Mouse (Mus musculus): ENCODE measurements at regions not wholly inside any gene's neighbourhood (a gene's known extent, or its start where the extent isn't known, plus 50 kb on each side); places are given as distances from the start of the nearest gene placed in this dataset.

GRCm38 (mm10) chr3:48911758-48912157 lies 845.4 kb downstream of the Pcdh18 start:
- DNase-seq, result no peak

GRCm38 (mm10) chr3:48890403-48890802 lies 866.7 kb downstream of the Pcdh18 start:
- no peak for DNase-seq

DNA sequence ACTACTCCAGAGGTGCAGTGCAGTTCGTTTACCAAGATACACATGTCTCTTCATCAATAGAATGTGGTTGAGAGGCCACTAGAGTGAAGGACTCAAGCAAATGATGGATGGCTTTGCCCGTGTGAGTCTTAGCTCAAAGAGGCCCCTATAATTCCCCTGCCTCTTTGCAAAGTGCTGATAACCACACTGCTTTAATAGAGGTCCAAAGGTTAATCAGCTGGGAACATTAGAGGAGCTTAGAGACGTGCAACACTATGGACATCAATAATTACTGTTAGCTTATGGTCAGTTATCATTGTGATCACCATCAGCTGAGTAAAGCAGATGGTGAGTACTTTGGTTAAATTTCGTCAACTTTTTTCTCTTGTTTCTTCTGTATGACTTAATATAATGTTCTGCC lies 869.2 kb downstream of the Pcdh18 start:
- no peak for DNase-seq

DNA sequence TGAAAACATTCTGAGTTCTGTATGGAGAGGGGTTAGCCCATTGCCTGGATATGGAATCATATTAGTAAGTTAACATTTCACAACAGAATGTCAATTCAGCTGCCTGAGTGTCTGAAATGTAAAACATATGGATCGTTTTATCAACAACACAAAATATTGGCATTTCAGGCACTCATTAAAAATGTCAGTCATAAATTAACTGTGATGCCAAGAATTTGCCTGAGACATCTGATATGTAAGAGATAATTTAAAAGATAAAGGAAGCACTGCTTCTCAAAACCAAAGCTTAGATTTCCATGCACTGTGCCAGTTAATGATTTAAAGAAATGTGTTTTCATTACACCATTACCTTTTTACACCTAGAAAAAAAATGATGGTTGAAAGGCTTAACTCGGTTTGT lies 887.6 kb downstream of the Pcdh18 start:
- no peak for DNase-seq

- peak; percentile 39 to 83 for DNase-seq
Observed at GRCm38 (mm10) chr3:48846049-48846653, 911.0 kb downstream of the Pcdh18 start.

DNA sequence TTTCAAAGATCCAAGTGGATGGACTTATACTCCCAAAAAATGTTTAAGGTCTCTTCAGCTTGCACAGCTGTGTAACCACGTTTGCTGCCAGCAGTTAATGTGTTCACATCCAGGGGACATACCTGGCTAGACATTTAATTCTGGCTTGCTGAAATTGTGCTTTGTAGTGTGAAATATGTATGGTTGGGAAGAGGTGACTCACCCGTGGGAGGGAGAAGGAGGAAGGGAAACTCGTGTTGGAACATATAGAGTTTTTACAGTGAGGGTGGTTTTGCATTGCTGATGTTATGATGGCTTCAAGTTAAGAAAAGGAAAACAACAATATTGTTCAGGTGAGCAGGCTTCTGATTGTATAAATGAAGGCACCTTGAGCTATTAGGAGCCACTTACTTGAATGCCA lies 916.4 kb downstream of the Pcdh18 start:
- DNase-seq, result no peak

DNA sequence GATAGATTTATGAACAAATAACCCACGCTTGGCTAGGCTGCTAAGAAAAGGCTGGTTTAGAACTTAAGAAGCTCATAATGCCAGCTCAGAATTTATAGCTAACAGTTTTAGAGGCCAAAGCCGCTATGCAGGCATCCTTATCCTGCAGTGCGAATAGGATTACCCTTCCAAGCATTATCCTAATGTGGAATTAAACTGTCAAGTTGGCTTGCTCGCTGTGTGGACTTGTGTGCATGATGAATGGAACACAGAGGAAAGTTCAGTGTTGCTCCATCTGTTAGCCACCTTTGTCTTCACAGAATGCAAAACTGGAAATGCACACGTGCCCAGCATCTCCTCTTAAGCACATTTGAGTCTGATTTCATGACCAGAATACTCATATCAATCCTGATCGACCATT lies 933.8 kb downstream of the Pcdh18 start:
- no peak for DNase-seq

- DNase-seq, result no peak
Observed at GRCm38 (mm10) chr3:48804398-48804797, 952.7 kb downstream of the Pcdh18 start.

DNA sequence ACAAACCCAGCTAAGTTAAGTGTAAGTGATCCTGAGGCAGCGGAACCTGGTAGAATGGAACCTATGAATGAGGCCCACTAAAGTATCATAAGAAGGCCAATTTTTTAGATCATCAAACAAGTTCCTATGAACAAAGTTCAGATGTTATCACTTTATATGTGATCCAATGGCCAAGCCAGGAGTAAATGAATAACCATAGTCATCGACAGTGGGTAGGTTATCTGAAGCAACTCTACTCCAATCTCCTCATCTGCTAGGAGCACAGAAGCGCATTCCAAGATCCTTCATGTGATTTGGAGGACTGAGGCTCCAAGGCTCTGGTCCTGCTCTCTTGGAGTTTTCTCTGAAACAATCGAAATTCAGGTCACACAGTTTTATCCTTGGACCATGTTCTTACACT lies 985.4 kb downstream of the Pcdh18 start:
- no peak for DNase-seq
